Mouse (Mus musculus) midbrain, embryonic 15.5 days (tissue): Measurements from ENCODE around the gene Olfr1128. TPM values are rescaled to one million over a fixed set of nuclear protein-coding genes. Genes with fewer than 3 reads are reported as not detected.
"Not testable (repeated sequence)": the region's sequence is repeated elsewhere in the genome, so short reads cannot be mapped to it uniquely, and the experiment has no call there.

Source experiments
- ATAC-seq: fragments of 200-750 bp; cut with Nextera tagmentation; replicated peaks from 2 replicates; pipeline ENCODE4 v1.8.0; 2017; ENCODE audit warnings: moderate TSS enrichment
- H3K27ac ChIP-seq: fragments of 300-500 bp; sonication (generic); 2 replicates; pipeline ENCODE4 v1.5.1; 2015; ENCODE audit warnings: mild to moderate bottlenecking, inconsistent platforms
- H3K27me3 ChIP-seq: fragments of 300-500 bp; sonication (generic); replicated peaks from 2 replicates; pipeline ENCODE4 v1.6.1; 2015; ENCODE audit warnings: inconsistent platforms
- H3K36me3 ChIP-seq: fragments of 300-500 bp; sonication (generic); replicated peaks from 2 replicates; pipeline ENCODE4 v1.6.1; 2015; ENCODE audit warnings: inconsistent platforms
- H3K4me1 ChIP-seq: fragments of 300-500 bp; sonication (generic); 2 replicates; pipeline ENCODE4 v1.6.1; 2015; ENCODE audit warnings: inconsistent platforms
- H3K4me2 ChIP-seq: fragments of 300-500 bp; sonication (generic); 2 replicates; pipeline ENCODE4 v1.6.1; 2015; ENCODE audit warnings: inconsistent platforms, mild to moderate bottlenecking, moderate library complexity
- H3K4me3 ChIP-seq: fragments of 300-500 bp; sonication (generic); 2 replicates; pipeline ENCODE4 v1.5.1; 2015; ENCODE audit warnings: mild to moderate bottlenecking, inconsistent platforms
- H3K9ac ChIP-seq: fragments of 300-500 bp; sonication (generic); 2 replicates; pipeline ENCODE4 v1.6.1; 2015; ENCODE audit warnings: mild to moderate bottlenecking, inconsistent platforms
- H3K9me3 ChIP-seq: fragments of 300-500 bp; sonication (generic); 2 replicates; pipeline ENCODE4 v1.6.1; 2016; ENCODE audit warnings: inconsistent platforms
- WGBS: fragments of 180-500 bp; shearing (Covaris S2); methylation state at CpG from one replicate; pipeline ENCODE4 v1.1.7; 2015; ENCODE audit warnings: mixed read lengths; 5-methylcytosine and 5-hydroxymethylcytosine counted together
- polyA plus RNA-seq: library from polyadenylated mRNA; unstranded; fragments of >200 nt; fragmentation: Nextera tagmentation; extraction: Ambion mirVana; gene quantifications from 2 replicates; pipeline ENCODE4 v1.2.1, GENCODE M21; 2015

Gene Olfr1128
- not detected in 2 replicates for polyA plus RNA-seq

DNA sequence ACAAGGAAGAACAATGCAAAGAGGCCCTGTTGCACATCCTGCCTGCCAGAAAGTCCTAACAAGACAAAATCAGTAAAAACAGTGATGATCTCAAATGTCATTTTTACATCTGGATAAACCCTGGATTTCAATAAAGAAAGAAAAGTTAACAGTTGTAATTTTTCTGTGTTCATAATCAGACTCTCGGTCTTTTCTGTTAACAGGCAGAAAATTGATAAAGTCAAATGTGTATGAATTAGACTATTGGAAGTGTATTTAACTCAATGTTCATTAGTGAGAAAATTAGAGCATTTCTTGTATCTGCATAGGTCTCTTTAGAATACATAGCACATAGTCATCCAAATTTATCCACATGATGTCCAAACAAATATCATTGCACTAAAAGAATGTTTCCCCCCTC is at the start of gene Olfr1128:
Gene Olfr1128, minus strand, starts transcription at position 101 of the 400 bp plus-strand sequence.
- H3K4me1 ChIP-seq: no peaks in the 10 kb centered on the region
- no peak within 1 kb of the TSS for H3K4me3 ChIP-seq
- H3K4me2 ChIP-seq: no peak within 1 kb of the TSS
- no peak for ATAC-seq
- H3K27me3 ChIP-seq: no peaks in the 10 kb centered on the region
- H3K9me3 ChIP-seq: no peaks in the 10 kb centered on the region
- WGBS: 87% methylated on average over 1 of the region's 1 CpGs
- H3K36me3 ChIP-seq: no peaks in the 10 kb centered on the region
- no peak within 1 kb of the TSS for H3K27ac ChIP-seq
- no peak within 1 kb of the TSS for H3K9ac ChIP-seq

DNA sequence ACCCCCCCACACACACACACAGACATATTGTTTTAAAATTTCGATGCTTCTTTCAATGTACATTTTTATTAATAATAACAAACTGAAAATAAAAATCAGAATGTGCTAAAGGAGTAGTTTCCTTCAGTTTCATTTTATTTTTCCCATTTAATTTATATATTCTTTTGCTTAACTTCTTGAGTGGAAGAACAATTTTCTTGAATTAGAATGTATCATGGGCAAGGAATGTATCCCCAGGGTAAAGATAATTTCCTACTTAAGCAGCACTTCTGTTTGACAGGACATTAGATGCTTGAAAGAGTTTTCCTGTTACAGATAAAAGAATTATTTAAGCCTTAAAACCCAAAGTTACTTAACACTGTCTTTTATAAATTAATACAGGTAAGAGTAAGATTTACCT is 28.3 kb upstream of the Olfr1128 start, which contains the start of gene Olfr1129:
Gene Olfr1129, plus strand, starts transcription at position 301 of the 400 bp plus-strand sequence.
- H3K4me1 ChIP-seq, H3K27ac ChIP-seq, H3K9me3 ChIP-seq, H3K36me3 ChIP-seq, H3K9ac ChIP-seq, ATAC-seq, H3K27me3 ChIP-seq, H3K4me2 ChIP-seq, H3K4me3 ChIP-seq: not testable (repeated sequence)
- 80% methylated on average over 1 of the region's 1 CpGs for WGBS

DNA sequence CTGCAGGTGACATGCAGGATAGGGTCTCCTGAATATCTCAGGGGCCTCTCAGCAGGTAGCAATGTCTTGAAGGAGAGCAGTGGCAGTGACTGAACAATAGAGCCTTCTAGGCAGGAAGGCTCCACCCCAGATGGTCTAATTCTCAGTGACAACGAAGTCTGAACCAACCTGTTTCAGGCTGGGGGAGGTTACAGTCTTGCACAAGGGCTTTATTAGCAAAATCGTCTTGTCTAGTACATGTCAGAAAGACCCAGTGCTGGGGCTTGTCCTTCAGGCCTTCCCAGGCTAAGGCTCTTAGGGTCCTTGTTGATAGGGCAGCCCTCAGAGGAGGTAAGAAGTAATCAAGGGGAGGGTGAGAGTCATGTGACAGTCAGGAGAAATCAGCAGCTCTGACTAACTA is 10.5 kb downstream of the Olfr1128 start:
- H3K36me3 ChIP-seq: no peaks in the 10 kb centered on the region
- H3K4me3 ChIP-seq: no peak overlapping the region
- no peaks in the 10 kb centered on the region for H3K4me1 ChIP-seq
- H3K27me3 ChIP-seq: no peaks in the 10 kb centered on the region
- no peaks in the 10 kb centered on the region for H3K9me3 ChIP-seq
- no peak for ATAC-seq
- no peak overlapping the region for H3K27ac ChIP-seq
- no peak overlapping the region for H3K9ac ChIP-seq
- WGBS: 63% methylated on average over 2 of the region's 2 CpGs
- no peak overlapping the region for H3K4me2 ChIP-seq

DNA sequence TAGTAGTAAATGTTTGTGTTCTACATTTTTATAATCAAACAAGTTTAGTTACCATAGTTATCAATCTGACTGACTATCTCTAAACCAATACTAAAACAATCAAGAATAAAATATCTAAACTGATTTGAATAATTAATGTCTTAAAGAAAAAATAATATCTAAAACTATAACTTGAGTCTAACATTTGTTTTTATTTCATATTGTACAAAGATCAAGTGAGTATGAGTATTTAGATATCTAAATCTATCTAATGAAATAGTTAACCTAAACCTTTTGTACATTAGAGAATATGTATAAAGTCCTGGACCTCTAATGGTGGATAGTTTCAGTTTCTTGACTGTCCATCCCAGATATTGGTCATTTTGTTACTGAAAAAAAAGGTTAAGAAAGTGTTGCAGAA is 13.8 kb downstream of the Olfr1128 start, which contains the start of gene Olfr153:
Gene Olfr153, plus strand, starts transcription at position 301 of the 400 bp plus-strand sequence.
- H3K27ac ChIP-seq: no peak within 1 kb of the TSS
- no peaks in the 10 kb centered on the region for H3K27me3 ChIP-seq
- no peak within 1 kb of the TSS for H3K4me3 ChIP-seq
- no peaks in the 10 kb centered on the region for H3K9me3 ChIP-seq
- H3K36me3 ChIP-seq: no peaks in the 10 kb centered on the region
- H3K4me1 ChIP-seq: no peaks in the 10 kb centered on the region
- no peak for ATAC-seq
- H3K4me2 ChIP-seq: no peak within 1 kb of the TSS
- no peak within 1 kb of the TSS for H3K9ac ChIP-seq

DNA sequence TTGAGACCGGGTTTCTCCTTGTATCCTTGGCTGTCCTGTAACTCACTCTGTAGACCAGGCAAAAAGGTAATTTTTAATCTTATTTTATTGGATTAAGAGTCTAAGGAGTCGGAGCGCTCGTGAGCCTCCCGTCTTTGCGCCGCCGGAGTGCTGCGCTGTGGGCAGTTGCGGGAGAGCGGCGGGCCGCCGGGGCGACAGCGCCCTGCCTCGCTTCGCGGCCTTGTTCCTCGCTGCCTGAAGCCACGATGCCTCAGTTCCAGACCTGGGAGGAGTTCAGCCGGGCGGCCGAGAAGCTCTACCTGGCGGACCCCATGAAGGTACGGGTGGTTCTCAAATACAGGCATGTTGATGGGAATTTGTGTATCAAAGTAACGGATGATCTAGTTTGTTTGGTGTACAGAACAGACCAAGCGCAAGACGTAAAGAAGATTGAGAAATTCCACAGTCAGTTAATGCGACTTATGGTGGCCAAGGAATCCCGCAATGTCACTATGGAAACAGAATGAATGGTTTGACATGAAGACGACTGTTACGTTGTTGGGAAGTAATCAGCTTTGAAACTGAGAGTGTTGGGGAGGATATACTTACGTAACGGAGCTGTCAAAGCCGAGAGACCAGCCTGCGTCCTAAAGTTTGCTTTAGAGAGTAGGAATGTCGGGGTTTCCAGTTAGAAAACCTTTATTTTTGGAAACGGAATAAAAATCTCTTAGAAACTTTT is 19.3 kb downstream of the Olfr1128 start:
- ATAC-seq: peak; percentile 86
- not testable (repeated sequence) for H3K36me3 ChIP-seq, H3K4me1 ChIP-seq, H3K9me3 ChIP-seq, H3K9ac ChIP-seq, H3K27me3 ChIP-seq, H3K27ac ChIP-seq
- Histone ChIP-seq H3K4me3 (peak overlapping the region; percentile 36), H3K4me2 (peak overlapping the region; percentile 53)
- WGBS: 19% methylated on average over 39 of the region's 39 CpGs

DNA sequence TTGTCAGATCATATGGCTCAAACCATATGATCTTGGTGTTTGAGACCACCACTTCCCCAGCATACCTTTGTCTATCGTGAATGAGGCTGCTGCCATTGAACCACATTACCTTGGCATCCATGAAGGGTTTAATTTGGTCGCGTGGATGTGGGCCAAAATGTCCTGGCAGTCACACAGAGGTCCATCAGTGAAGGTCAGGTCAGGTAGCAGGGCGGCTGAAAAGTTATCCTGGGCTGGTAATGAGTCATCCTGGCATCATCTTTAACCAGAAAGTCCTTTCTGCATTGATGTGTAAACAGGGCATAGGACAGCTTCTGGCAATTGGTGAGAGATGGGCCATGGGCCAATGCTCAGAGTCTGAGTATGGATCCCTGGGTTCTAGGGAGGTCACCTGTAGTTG is 24.7 kb downstream of the Olfr1128 start:
- H3K9me3 ChIP-seq: no peaks in the 10 kb centered on the region
- H3K27ac ChIP-seq: no peak overlapping the region
- 86% methylated on average over 4 of the region's 4 CpGs for WGBS
- no peaks in the 10 kb centered on the region for H3K4me1 ChIP-seq
- ATAC-seq: no peak
- no peak overlapping the region for H3K4me2 ChIP-seq
- no peaks in the 10 kb centered on the region for H3K27me3 ChIP-seq
- no peak overlapping the region for H3K4me3 ChIP-seq
- no peaks in the 10 kb centered on the region for H3K36me3 ChIP-seq
- H3K9ac ChIP-seq: no peak overlapping the region

DNA sequence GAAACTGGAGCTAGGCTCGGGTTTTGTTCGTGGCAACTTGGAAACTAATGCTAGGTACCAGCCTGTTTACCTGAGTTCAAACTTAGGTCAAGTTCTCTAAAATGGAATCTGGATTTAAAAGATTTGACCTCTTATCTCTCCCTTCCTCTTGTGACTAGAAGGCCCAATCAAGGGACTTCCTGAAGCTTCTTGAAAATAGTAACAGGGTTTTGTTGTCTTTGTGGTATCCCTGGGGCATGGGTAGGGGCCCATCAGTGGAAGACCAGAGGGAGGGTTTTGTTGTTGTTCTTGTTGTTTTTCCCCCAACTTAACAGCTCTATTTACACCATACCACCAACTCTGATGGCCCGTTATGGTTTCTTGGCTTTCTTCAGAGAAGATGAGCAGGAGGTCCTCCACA is 28.8 kb downstream of the Olfr1128 start:
- H3K27ac ChIP-seq: no peak overlapping the region
- H3K4me2 ChIP-seq: no peak overlapping the region
- no peaks in the 10 kb centered on the region for H3K27me3 ChIP-seq
- no peaks in the 10 kb centered on the region for H3K4me1 ChIP-seq
- H3K36me3 ChIP-seq: no peaks in the 10 kb centered on the region
- no peak for ATAC-seq
- no peaks in the 10 kb centered on the region for H3K9me3 ChIP-seq
- no peak overlapping the region for H3K4me3 ChIP-seq
- H3K9ac ChIP-seq: no peak overlapping the region
- WGBS: 92% methylated on average over 3 of the region's 3 CpGs

DNA sequence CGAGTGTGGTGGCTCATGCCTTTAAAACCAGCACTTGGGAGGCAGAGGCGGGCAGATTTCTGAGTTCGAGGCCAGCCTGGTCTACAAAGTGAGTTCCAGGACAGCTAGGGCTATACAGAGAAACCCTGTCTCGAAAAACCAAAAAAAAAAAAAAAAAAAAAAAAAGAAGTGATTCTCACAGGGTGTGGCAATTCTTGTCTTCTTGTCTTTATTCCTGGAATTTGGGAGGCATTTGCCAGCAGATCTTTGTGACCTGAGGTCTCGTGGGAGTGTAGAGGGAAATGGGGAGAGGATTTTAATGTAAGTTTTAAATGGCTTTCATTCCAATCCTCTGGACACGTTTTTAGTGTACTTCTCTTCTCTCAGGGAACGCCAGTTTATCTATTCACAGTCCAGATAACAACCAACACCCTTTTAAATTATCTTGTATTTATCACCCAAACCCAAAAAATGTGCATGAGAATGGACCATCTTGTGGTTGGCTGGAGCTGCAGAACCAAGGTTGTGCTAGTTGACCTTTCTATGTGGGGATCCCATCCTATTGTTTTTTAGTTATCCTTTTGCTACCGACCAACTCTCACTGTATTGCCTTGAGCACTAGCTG is 29.8 kb downstream of the Olfr1128 start:
- Histone ChIP-seq H3K9me3 (no peaks in the 10 kb centered on the region), H3K4me3 (no peak overlapping the region), H3K36me3 (no peaks in the 10 kb centered on the region), H3K27ac (no peak overlapping the region), H3K4me2 (no peak overlapping the region), H3K4me1 (no peaks in the 10 kb centered on the region), H3K27me3 (no peaks in the 10 kb centered on the region), H3K9ac (no peak overlapping the region)
- ATAC-seq: no peak
- 86% methylated on average over 8 of the region's 8 CpGs for WGBS

DNA sequence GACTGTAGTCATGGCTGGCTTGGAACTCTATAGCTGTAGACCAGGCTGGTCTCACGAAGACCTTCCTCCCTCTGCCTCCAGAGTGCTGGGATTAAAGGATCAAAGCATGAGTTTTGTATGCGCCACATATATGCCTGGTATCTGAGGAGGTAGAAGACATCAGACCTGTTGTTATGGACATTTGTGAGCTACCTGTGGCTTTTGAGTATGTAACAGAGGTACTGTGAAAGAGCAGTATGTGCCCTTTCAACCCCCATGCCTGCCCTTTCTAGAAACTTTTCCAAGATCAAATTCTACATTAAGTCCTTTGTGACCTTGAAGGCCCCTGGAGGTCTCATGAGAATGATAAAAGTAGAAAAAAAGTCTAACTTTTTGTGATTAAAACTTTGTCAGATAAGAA is 30.3 kb downstream of the Olfr1128 start:
- Histone ChIP-seq H3K27ac (no peak overlapping the region), H3K9ac (no peak overlapping the region), H3K4me3 (no peak overlapping the region), H3K4me1 (no peaks in the 10 kb centered on the region), H3K4me2 (no peak overlapping the region), H3K9me3 (no peaks in the 10 kb centered on the region), H3K27me3 (no peaks in the 10 kb centered on the region), H3K36me3 (no peaks in the 10 kb centered on the region)
- no peak for ATAC-seq
- WGBS: 92% methylated on average over 2 of the region's 2 CpGs

DNA sequence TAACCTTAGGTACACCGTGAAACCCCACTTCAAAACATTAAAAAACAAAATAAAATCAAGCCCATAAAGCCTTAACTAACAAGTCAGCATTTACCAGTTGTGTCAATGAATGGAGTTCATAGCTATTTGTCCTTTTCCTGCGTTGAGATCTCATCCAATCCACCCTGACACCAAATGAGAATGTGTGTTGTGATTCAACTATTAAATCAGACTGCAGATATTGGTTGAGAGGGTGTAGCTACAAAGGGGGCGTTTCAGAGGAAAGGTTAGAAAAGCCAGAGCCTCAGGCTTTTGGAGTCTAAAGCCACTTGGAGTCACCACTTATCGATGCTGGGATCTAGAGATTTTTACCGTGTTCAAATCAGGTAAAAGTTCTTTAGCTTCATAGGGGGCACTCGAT is 39.1 kb downstream of the Olfr1128 start, which contains the start of gene Pramel6:
Gene Pramel6, plus strand, starts transcription at position 301 of the 400 bp plus-strand sequence.
- Histone ChIP-seq H3K27me3 (no peaks in the 10 kb centered on the region), H3K9me3 (no peaks in the 10 kb centered on the region), H3K4me2 (no peak within 1 kb of the TSS), H3K4me3 (no peak within 1 kb of the TSS), H3K36me3 (no peaks in the 10 kb centered on the region), H3K4me1 (no peaks in the 10 kb centered on the region), H3K27ac (no peak within 1 kb of the TSS), H3K9ac (no peak within 1 kb of the TSS)
- 87% methylated on average over 6 of the region's 6 CpGs for WGBS
- ATAC-seq: no peak

DNA sequence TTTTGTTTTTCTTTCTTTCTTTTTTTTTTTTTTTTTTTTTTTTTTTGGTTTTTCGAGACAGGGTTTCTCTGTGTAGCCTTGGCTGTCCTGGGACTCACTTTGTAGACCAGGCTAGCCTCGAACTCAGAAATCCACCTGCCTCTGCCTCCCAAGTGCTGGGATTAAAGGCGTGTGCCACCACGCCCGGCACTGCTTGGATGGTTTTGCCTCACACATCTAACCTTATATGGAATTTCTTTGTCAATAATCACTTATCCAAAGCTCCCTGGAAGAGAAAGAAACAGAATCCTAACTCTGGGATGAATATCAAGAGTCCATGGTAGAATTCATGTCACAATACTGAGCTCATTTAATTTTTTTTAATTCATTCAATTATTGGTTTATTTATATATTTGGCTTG is 48.3 kb downstream of the Olfr1128 start, which contains the start of gene Pramel7:
Gene Pramel7, minus strand, starts transcription at position 101 of the 400 bp plus-strand sequence.
- not testable (repeated sequence) for H3K4me1 ChIP-seq, H3K27ac ChIP-seq, H3K9me3 ChIP-seq, H3K4me2 ChIP-seq, H3K27me3 ChIP-seq, H3K9ac ChIP-seq, ATAC-seq, H3K4me3 ChIP-seq, H3K36me3 ChIP-seq
- 81% methylated on average over 4 of the region's 5 CpGs for WGBS
